Mouse (Mus musculus) urinary bladder, adult 18-20 months (tissue): Measurements from ENCODE around the gene Akr1cl.

Experiments
- DNase-seq, 2 experiments: peaks; one replicate each; pipeline ENCODE4 v3.0.0; 2022; ENCODE audit warnings: low spot score in 2 of 2, mixed read lengths in 2 of 2

Gene Akr1cl

DNA sequence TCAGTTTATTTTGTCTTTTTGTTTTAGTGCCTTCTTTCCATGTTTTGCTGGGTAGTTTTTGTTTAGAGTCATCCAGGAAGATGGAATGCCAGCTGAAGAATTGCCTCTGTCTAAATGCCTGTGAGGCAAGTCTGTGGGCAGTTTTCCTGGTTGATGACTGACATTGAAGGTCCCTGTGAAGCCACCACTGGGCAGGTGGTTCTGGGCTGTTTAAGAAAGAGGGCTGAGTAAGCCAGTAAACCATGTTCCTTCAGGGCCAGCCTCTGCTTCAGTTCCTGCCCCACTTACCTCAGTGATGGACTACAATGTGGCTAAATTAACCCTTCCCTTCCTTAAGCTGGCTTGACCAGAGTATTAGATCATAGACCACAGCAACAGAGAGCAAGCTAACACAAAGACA is 44.4 kb downstream of the Akr1cl start:
- no peak for DNase-seq

DNA sequence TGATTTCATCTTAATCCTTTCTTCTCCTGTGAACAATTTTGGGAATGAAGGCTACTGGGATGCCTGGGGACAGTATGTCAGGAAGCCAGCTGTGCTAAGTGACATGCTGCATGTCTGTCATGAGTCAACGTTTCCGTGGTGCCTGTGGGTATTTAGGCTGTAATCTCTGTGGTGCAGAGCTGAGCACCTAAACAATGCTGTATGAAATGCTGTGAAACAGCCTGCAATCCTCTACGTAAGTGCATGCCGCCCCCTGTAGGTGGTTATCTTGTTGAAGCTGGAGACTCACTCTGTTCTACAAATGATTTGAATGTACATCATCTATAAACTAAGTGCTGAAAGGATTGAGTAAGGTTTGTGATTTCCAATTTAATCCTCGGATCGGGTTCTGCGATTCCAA is 46.4 kb downstream of the Akr1cl start:
- peak in 1 of 2 experiments; percentile 23 for DNase-seq

DNA sequence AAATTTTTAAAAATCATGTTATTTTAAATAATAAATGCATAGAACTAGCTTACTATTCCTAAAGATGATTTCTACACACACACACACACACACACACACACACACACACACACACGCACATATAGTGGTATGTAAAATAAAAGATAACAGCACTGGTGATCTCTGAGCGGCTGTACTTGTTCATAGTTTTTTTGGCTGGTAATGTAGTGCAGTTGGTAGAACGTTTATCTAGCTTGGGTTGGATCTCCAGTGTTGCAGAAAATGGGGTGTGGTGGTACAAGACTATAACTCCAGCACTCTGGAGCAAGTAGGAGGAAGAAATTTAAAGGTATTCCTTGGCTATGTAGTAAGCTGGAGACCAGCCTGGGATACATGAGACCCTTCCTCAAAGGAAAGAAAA is 49.3 kb downstream of the Akr1cl start:
- no peak for DNase-seq

DNA sequence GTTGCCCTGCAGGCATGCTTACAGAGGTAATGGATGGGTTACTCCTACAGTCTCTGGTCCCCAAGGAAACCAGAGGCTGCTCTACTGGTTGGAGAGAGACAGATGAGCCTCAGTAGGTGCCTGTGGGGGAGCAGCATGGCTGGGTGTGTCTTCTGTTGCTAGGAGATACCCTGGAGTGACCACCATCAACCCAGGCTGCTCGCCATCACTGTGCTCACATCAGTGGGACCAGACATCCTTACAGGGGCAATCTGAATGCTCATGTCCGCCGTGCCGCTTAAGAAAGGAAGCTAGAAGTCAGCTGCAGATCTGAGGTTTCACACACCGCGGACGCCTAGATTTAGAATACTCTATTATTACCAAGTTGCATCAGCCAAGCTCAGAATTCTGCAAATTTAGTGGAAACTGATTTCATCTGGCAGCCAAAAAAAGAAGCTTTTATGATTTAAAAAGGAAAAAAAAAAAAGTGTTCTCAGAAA is 54.2 kb downstream of the Akr1cl start:
- DNase-seq, result no peak

DNA sequence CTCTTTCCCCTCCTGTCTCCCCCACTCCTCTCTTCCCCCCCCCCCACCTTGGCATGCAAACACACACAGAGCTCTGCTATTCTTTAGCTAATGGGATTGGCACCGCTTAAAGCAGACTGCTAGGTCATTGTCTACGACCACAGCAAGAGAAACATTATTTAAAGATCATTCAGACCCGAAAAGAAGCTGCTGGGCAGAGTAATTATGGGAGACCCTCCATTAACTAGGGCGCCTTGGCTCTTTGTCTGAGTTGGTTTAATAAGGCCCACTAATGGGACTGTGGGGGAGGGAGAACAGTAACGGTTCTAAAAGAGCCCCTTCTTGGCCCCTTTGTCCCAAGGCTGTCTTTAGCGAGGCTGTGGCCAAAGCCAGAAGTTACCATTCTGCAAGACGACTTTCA is 57.2 kb downstream of the Akr1cl start:
- DNase-seq, result no peak

DNA sequence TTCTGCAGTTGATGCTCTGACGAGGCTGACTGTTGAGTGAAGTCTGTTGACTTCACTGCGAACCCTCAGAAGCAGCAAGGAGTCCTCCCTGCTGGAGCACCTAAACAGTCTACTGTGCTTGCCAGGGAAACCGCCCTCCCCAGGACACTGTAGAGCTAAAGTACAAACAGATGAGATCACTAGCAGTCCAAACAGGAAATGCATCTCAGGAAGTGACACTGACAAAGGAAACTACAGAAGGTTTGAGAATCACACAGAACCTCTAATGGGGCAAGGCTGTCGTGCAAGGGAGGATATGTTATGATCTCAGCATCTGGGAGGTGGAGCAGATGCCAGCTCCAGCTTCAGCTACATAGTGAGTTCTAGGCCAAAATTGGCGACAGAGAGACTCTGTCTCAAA is 61.9 kb downstream of the Akr1cl start:
- DNase-seq, result no peak
